Mouse (Mus musculus): ENCODE results near the gene Abcg5. TPM values are rescaled to one million over a fixed set of nuclear protein-coding genes. Genes with fewer than 3 reads are reported as not detected.

Abcg5 gene
- polyA plus RNA-seq (2014; fragmentation: Illumina TruSeq; extraction: RNeasy Lipid Tissue Mini Kit (QIAGEN cat#74804); ENCODE audit: low read depth, low replicate concordance) = not detected

GRCm38 (mm10) chr17:84682734-84683717 is at the start of gene Abcg5:
Gene Abcg5 (minus strand): TSS chr17:84683011.

GRCm38 (mm10) chr17:84675951-84676366 is 6.9 kb downstream of the Abcg5 start, which contains the start of gene Abcg8:
Gene Abcg8 (plus strand): TSS chr17:84676302.

GRCm38 (mm10) chr17:84626276-84626856 is 56.4 kb downstream of the Abcg5 start, which contains the start of gene Dync2li1:
Gene Dync2li1 (plus strand): TSS chr17:84626496.

Other genes with a start within 250 kb of the Abcg5 start
- gene Thada, start 216.8 kb downstream of the Abcg5 start, polyA plus RNA-seq (2014; fragmentation: Illumina TruSeq; extraction: RNeasy Lipid Tissue Mini Kit (QIAGEN cat#74804); ENCODE audit: low read depth, low replicate concordance) = 5.1 TPM
- 2.3 TPM for gene Plekhh2, start 171.1 kb downstream of the Abcg5 start, polyA plus RNA-seq (2014; fragmentation: Illumina TruSeq; extraction: RNeasy Lipid Tissue Mini Kit (QIAGEN cat#74804); ENCODE audit: low read depth, low replicate concordance)
- 6.4 TPM for gene Dync2li1, start 56.5 kb downstream of the Abcg5 start, polyA plus RNA-seq (2014; fragmentation: Illumina TruSeq; extraction: RNeasy Lipid Tissue Mini Kit (QIAGEN cat#74804); ENCODE audit: low read depth, low replicate concordance)
- not detected for gene Abcg8, start 6.7 kb downstream of the Abcg5 start, polyA plus RNA-seq (2014; fragmentation: Illumina TruSeq; extraction: RNeasy Lipid Tissue Mini Kit (QIAGEN cat#74804); ENCODE audit: low read depth, low replicate concordance)
- gene Lrpprc, start 107.8 kb upstream of the Abcg5 start, polyA plus RNA-seq (2014; fragmentation: Illumina TruSeq; extraction: RNeasy Lipid Tissue Mini Kit (QIAGEN cat#74804); ENCODE audit: low read depth, low replicate concordance) = 111 TPM